18 mouse cellular contexts compared by ENCODE assay signal in genomic region chr7:78814766-78815165, GRCm38 (mm10). TPM values are rescaled to one million over a fixed set of nuclear protein-coding genes. Genes with fewer than 3 reads are reported as not detected.
DNase-seq lines count a peak whose midpoint lies in the region; ATAC-seq and TF ChIP-seq lines count a peak whose summit lies in the region.
"Had no signal": no experiment of that assay in that cellular context is flagged by ENCODE, and none has a peak within 500 bp of the region (broad histone marks: within the 10 kb centered on the region; RNA-seq: fewer than 3 reads in every experiment).

No protein-coding gene starts in this region.

- H3K27me3 ChIP-seq in hindbrain, embryonic 13.5 days: no peaks in the 10 kb centered on the region
- H3K27me3 ChIP-seq in hindbrain, embryonic 11.5 days (ENCODE audit: control insufficient read depth, insufficient read depth, low read length): no peaks in the 10 kb centered on the region
- H3K27me3 ChIP-seq in hindbrain, embryonic 16.5 days (replicated peaks; ENCODE audit: control insufficient read depth, insufficient read depth, low read length): no peaks in the 10 kb centered on the region
- no peaks in the 10 kb centered on the region for H3K27me3 ChIP-seq in midbrain, embryonic 14.5 days (ENCODE audit: control insufficient read depth, insufficient read depth, low read length)
- H3K27me3 ChIP-seq: embryonic facial prominence, embryonic 15.5 days; heart, embryonic 12.5 days; liver, embryonic 13.5 days; megakaryocyte, embryonic 14.5 days had no signal

- no peak overlapping the region for H3K9ac ChIP-seq in hindbrain, embryonic 13.5 days
- no peak overlapping the region for H3K9ac ChIP-seq in hindbrain, embryonic 11.5 days (ENCODE audit: low read depth, low read length)
- no peak overlapping the region for H3K9ac ChIP-seq in hindbrain, embryonic 16.5 days (ENCODE audit: low read depth, low read length)
- no peak overlapping the region for H3K9ac ChIP-seq in midbrain, embryonic 14.5 days (replicated peaks; ENCODE audit: low read length)
- H3K9ac ChIP-seq: embryonic facial prominence, embryonic 15.5 days; heart, embryonic 12.5 days; liver, embryonic 13.5 days had no signal

- no peak for ATAC-seq in hindbrain, embryonic 13.5 days (ENCODE audit: low FRiP score)
- ATAC-seq in hindbrain, embryonic 11.5 days (ENCODE audit: low FRiP score): no peak
- peak; percentile 76 for ATAC-seq in hindbrain, embryonic 16.5 days
- ATAC-seq in midbrain, embryonic 14.5 days (ENCODE audit: low FRiP score, low TSS enrichment): no peak; the same call in 1 of the 2 replicates
- no peak for ATAC-seq in erythroid progenitor cell, adult 5-6 weeks (replicated peaks; ENCODE audit: low FRiP score, poor library complexity, severe bottlenecking)

- no peak for DNase-seq in hindbrain, embryonic 11.5 days (ENCODE audit: low spot score)
- DNase-seq in brain, embryonic 14.5 days (ENCODE audit: low read depth): peak; percentile 64
- peak; percentile 36 for DNase-seq in midbrain, embryonic 14.5 days
- no peak for DNase-seq in cerebellum, adult 8-10 months
- DNase-seq: adrenal gland, adult 2 months; cerebellum, adult 9-11 months; gastrocnemius, postnatal 36 days; heart, postnatal 4 days; liver, embryonic 13.5 days; lung, postnatal 10 days had no signal

- no peak overlapping the region for H3K4me3 ChIP-seq in hindbrain, embryonic 13.5 days
- H3K4me3 ChIP-seq in hindbrain, embryonic 11.5 days (ENCODE audit: low read depth, low read length): no peak overlapping the region
- H3K4me3 ChIP-seq in hindbrain, embryonic 16.5 days (ENCODE audit: low read length): no peak overlapping the region
- H3K4me3 ChIP-seq in midbrain, embryonic 14.5 days (replicated peaks; ENCODE audit: low read depth, low read length): no peak overlapping the region
- H3K4me3 ChIP-seq: embryonic facial prominence, embryonic 15.5 days; heart, embryonic 12.5 days; left cerebral cortex, adult 2 months; liver, embryonic 13.5 days; megakaryocyte, embryonic 14.5 days had no signal

- H3K4me1 ChIP-seq in hindbrain, embryonic 13.5 days (replicated peaks): peaks cover 17% of the 10 kb centered on the region
- H3K4me1 ChIP-seq in hindbrain, embryonic 11.5 days (replicated peaks; ENCODE audit: control insufficient read depth, insufficient read depth, low read length): no peaks in the 10 kb centered on the region
- H3K4me1 ChIP-seq in hindbrain, embryonic 16.5 days (ENCODE audit: control insufficient read depth, insufficient read depth, low read depth, low read length): peaks cover 9% of the 10 kb centered on the region; the same call in 1 of the 2 replicates
- 0 out of 2 replicates have a peak, but pooled peaks cover 3% of the 10 kb centered on the region for H3K4me1 ChIP-seq in midbrain, embryonic 14.5 days (ENCODE audit: control insufficient read depth, insufficient read depth, low read length)
- H3K4me1 ChIP-seq: embryonic facial prominence, embryonic 15.5 days had no signal

- H3K4me2 ChIP-seq in hindbrain, embryonic 13.5 days: no peak overlapping the region
- no peak overlapping the region for H3K4me2 ChIP-seq in hindbrain, embryonic 11.5 days (replicated peaks; ENCODE audit: low read depth, low read length)
- H3K4me2 ChIP-seq in hindbrain, embryonic 16.5 days (ENCODE audit: low read length): no peak overlapping the region
- no peak overlapping the region for H3K4me2 ChIP-seq in midbrain, embryonic 14.5 days (ENCODE audit: low read length)
- H3K4me2 ChIP-seq: embryonic facial prominence, embryonic 15.5 days; heart, embryonic 12.5 days; liver, embryonic 13.5 days had no signal

- TF ChIP-seq CTCF in brain, embryonic 14.5 days (IDR thresholded peaks at IDR 0.05; ENCODE audit: borderline replicate concordance, extremely low read depth, insufficient read depth, insufficient read length): no peak

- TF ChIP-seq POLR2A in brain, embryonic 14.5 days (IDR thresholded peaks at IDR 0.05; ENCODE audit: borderline replicate concordance, extremely low read depth, insufficient read depth, insufficient read length, poor library complexity, severe bottlenecking): no peak

- no peaks in the 10 kb centered on the region for H3K36me3 ChIP-seq in hindbrain, embryonic 13.5 days
- H3K36me3 ChIP-seq in hindbrain, embryonic 11.5 days (ENCODE audit: control insufficient read depth, insufficient read depth, low read length): no peaks in the 10 kb centered on the region
- H3K36me3 ChIP-seq in hindbrain, embryonic 16.5 days (ENCODE audit: control insufficient read depth, insufficient read depth, low read length): no peaks in the 10 kb centered on the region
- H3K36me3 ChIP-seq in midbrain, embryonic 14.5 days (ENCODE audit: control insufficient read depth, insufficient read depth, low read length): no peaks in the 10 kb centered on the region
- H3K36me3 ChIP-seq: embryonic facial prominence, embryonic 15.5 days; heart, embryonic 12.5 days; liver, embryonic 13.5 days had no signal

- no peaks in the 10 kb centered on the region for H3K9me3 ChIP-seq in hindbrain, embryonic 13.5 days
- no peaks in the 10 kb centered on the region for H3K9me3 ChIP-seq in hindbrain, embryonic 11.5 days (ENCODE audit: control insufficient read depth, low read length)
- no peaks in the 10 kb centered on the region for H3K9me3 ChIP-seq in hindbrain, embryonic 16.5 days (ENCODE audit: control insufficient read depth, low read length)
- H3K9me3 ChIP-seq in midbrain, embryonic 14.5 days (ENCODE audit: control insufficient read depth, low read length): no peaks in the 10 kb centered on the region
- H3K9me3 ChIP-seq: embryonic facial prominence, embryonic 15.5 days; G1E; heart, embryonic 12.5 days; liver, embryonic 13.5 days had no signal

- H3K27ac ChIP-seq in hindbrain, embryonic 13.5 days: peak overlapping the region; percentile 61
- H3K27ac ChIP-seq in hindbrain, embryonic 11.5 days (ENCODE audit: low read depth, low read length): no peak overlapping the region
- H3K27ac ChIP-seq in hindbrain, embryonic 16.5 days (ENCODE audit: low read depth, low read length): peak overlapping the region; percentile 54; the same call in 1 of the 2 replicates
- H3K27ac ChIP-seq in midbrain, embryonic 14.5 days (replicated peaks; ENCODE audit: low read depth, low read length): peak overlapping the region; percentile 26; the same call in 1 of the 2 replicates
- H3K27ac ChIP-seq: embryonic facial prominence, embryonic 15.5 days; left cerebral cortex, adult 2 months; liver, embryonic 13.5 days had no signal

RNA-seq across cellular contexts. Expression of gene Mrpl46, which starts 31.4 kb away (rescaled TPM):
- 57.1 and 57.5 TPM in 2 replicates for polyA plus RNA-seq in hindbrain, embryonic 13.5 days (2015; fragmentation: Nextera tagmentation; extraction: Ambion mirVana)
- 72.4 and 76.6 TPM in 2 replicates for polyA plus RNA-seq in hindbrain, embryonic 11.5 days (2014; fragmentation: Nextera tagmentation; extraction: Ambion mirVana)
- 24.8 and 27.6 TPM in 2 replicates for polyA plus RNA-seq in brain, embryonic 14.5 days (2012; rRNA removed)
- polyA plus RNA-seq in hindbrain, embryonic 16.5 days (2015; fragmentation: Nextera tagmentation; extraction: Ambion mirVana): 58.0 and 61.4 TPM in 2 replicates
- 55.9 and 60.6 TPM in 2 replicates for polyA plus RNA-seq in midbrain, embryonic 14.5 days (2014; fragmentation: Nextera tagmentation; extraction: Ambion mirVana)
- total RNA-seq in erythroid progenitor cell, adult 5-6 weeks (2015; ENCODE audit: low replicate concordance): 19.3 and 27.8 TPM in 2 replicates
- 13.0 and 14.2 TPM in 2 replicates for total RNA-seq in erythroid progenitor cell, adult 5-6 weeks (2017; ENCODE audit: low replicate concordance)

RNA-seq across cellular contexts. Expression of gene Mrps11, which starts 31.8 kb away (rescaled TPM):
- polyA plus RNA-seq in hindbrain, embryonic 13.5 days (2015; fragmentation: Nextera tagmentation; extraction: Ambion mirVana): 71.9 and 73.9 TPM in 2 replicates
- 81.2 TPM in 2 replicates for polyA plus RNA-seq in hindbrain, embryonic 11.5 days (2014; fragmentation: Nextera tagmentation; extraction: Ambion mirVana)
- 75.8 and 97.2 TPM in 2 replicates for polyA plus RNA-seq in brain, embryonic 14.5 days (2012; rRNA removed)
- 72.1 and 73.1 TPM in 2 replicates for polyA plus RNA-seq in hindbrain, embryonic 16.5 days (2015; fragmentation: Nextera tagmentation; extraction: Ambion mirVana)
- polyA plus RNA-seq in midbrain, embryonic 14.5 days (2014; fragmentation: Nextera tagmentation; extraction: Ambion mirVana): 64.0 and 74.8 TPM in 2 replicates
- total RNA-seq in erythroid progenitor cell, adult 5-6 weeks (2015; ENCODE audit: low replicate concordance): 15.9 and 17.7 TPM in 2 replicates
- total RNA-seq in erythroid progenitor cell, adult 5-6 weeks (2017; ENCODE audit: low replicate concordance): 13.9 and 29.9 TPM in 2 replicates

RNA-seq across cellular contexts. Expression of gene Det1, which starts 32.3 kb away (rescaled TPM):
- 15.5 and 18.5 TPM in 2 replicates for polyA plus RNA-seq in hindbrain, embryonic 13.5 days (2015; fragmentation: Nextera tagmentation; extraction: Ambion mirVana)
- polyA plus RNA-seq in hindbrain, embryonic 11.5 days (2014; fragmentation: Nextera tagmentation; extraction: Ambion mirVana): 17.8 and 21.3 TPM in 2 replicates
- polyA plus RNA-seq in brain, embryonic 14.5 days (2012; rRNA removed): 16.1 and 22.9 TPM in 2 replicates
- 9.9 and 12.1 TPM in 2 replicates for polyA plus RNA-seq in hindbrain, embryonic 16.5 days (2015; fragmentation: Nextera tagmentation; extraction: Ambion mirVana)
- polyA plus RNA-seq in midbrain, embryonic 14.5 days (2014; fragmentation: Nextera tagmentation; extraction: Ambion mirVana): 12.3 and 14.9 TPM in 2 replicates
- total RNA-seq in erythroid progenitor cell, adult 5-6 weeks (2015; ENCODE audit: low replicate concordance): 8.0 and 8.6 TPM in 2 replicates
- 3.1 and 3.7 TPM in 2 replicates for total RNA-seq in erythroid progenitor cell, adult 5-6 weeks (2017; ENCODE audit: low replicate concordance)

Comparison
In these comparisons a context has a peak if more than half of its experiments do, and no peak if none do; other contexts are left out.
1. DNase-seq: peak in brain, embryonic 14.5 days (single experiment) and midbrain, embryonic 14.5 days (single experiment); none in hindbrain, embryonic 11.5 days (single experiment) and cerebellum, adult 8-10 months (single experiment).